Mouse (Mus musculus): Measurements from ENCODE around the gene Hjurp.

The Hjurp gene

DNA sequence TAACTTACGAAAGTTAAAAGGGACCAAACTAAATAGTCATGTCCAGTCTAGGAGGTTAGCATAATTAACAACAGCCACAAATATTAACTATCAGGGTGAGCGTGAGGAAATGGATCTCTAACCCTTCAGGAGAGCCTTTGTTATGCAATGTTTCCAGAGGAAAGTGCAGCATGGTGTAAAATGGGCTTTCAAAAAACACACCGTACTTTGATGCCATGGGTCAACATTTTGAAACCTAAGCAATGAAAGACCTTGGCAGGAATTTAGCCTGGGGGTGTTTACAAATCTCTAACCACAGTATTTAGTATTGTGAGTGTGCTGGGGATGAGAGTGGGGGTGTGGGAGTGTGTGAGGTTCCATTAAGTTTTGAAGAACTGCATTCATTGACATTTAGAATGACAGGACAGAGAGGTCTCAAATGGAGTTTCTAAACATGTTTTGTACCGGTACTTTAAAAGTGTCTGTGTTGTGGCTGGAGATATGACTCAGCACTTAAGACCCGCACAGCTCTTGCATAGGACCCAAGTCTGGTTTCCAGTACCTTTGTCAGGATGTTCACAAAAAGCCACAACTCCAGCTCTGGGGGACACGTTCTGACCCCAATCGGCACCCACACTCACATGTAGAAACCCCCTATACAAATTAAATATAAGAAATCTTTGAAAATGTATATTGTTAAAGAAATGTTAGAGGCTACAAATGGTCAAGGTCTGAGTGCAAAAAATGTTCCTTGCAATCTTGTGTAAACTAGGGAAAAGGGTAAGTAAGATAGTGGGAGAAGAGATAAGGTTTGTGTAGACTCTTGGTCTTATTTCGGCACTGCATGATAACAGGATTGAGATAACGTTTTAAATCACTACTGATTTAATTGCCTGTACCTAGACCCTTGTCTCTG, 1.9 kb upstream of the Hjurp start:
- no peak for DNase-seq (ENCODE audit: inconsistent ontology term)

GRCm38 (mm10) chr1:88277818-88278511, 532 bp upstream of the Hjurp start:
- no peak for DNase-seq (ENCODE audit: inconsistent ontology term)

DNA sequence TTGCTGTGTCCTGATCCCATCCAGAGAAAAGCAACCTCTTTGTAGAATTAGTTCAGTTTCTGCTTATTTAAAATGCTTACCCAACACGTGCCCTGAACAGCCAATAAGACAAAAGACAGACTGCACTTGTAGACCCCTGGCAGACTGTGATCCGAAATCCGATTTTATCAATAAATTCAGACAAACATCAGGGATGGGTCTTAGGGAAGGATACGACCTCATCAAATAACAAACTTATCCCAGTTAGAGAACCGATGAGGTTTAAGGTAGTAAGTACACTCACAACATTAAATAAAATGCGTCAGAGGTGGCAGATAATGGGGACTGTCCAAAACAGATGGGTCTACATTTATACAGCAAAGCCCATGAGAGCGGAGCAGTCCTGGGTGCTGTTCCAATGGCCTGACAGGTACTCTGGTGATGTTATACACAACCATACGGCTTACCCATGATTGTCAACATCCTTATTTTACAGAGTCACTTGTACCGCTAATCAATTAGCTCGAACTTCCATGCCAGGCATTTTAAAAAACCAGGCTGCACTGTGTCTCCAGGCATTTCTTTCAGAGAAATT, 822 bp downstream of the Hjurp start:
- no peak for DNase-seq (ENCODE audit: inconsistent ontology term)

DNA sequence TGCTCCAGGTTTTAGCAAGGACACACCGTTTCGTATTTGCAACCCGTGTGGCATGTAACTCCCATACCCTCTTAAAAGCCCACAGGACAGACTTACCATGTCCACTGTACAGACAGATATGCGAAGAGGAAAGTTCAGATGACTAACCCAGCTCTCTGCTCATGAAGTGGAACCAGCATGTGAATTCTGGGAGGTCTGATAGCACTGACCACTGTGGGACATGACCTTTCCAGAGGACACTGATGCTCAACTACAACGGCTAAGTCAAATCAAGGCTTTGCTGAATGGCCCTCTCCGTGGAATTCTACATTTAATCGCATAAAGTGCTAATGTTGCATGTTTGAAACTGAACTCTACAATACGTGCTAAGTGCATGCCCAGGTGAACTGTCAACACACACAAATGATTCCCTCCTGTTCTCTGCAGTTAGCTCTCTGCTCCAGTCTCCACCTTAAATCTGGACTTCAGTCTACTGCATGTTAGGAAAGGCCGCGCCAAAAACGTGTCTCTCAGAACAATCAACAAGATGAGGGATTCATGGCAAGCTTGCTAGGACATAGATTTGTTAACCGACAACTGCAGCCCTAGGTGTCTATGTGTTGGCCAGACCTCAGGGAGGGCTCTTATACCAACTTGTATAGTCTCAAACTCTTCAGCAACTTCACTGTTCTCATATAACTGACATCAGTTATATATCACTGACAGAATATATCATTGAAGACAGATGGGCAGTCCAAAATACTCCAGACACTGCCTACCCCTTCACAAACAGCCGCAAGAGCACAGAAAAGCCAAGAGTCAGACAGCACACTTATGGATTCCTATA, 1.5 kb downstream of the Hjurp start:
- DNase-seq (ENCODE audit: inconsistent ontology term), result no peak

DNA sequence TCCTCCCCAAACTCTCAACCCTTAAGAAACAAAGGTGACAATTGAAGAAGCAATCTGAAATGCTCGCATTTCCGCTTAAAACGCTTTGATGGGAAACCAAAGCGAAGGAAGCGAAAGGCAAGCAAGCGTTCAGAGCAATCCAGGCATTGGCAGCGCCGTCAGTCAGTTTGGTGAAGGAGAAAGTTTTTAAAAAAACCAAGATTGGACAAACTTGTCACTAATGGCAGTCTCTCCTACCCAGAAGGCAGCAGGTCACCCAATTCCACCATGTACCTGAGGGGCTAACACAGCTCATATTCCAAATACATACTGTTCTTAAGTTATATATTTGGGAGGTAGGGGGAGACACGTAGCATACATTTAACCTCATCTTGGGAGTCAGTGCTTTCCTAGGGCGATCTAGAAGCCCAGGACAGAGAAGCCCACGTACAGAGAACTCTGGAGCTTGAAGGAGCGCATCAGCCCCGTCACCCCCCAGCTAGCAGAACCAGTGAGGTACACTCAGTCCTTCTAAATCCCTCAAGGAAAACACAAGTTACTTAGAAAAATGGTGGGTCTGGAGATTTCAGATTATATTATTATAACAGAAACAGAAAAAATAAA, 2.3 kb downstream of the Hjurp start:
- DNase-seq (ENCODE audit: inconsistent ontology term), result no peak

- no peak for DNase-seq (ENCODE audit: inconsistent ontology term)
These were observed 2.9 kb downstream of the Hjurp start for GRCm38 (mm10) chr1:88274371-88275077.

- no peak for DNase-seq (ENCODE audit: inconsistent ontology term)
These were observed 3.6 kb downstream of the Hjurp start for GRCm38 (mm10) chr1:88273832-88274231.

- DNase-seq (ENCODE audit: inconsistent ontology term), result no peak
These were observed 4.1 kb downstream of the Hjurp start for GRCm38 (mm10) chr1:88273326-88273725.

DNA sequence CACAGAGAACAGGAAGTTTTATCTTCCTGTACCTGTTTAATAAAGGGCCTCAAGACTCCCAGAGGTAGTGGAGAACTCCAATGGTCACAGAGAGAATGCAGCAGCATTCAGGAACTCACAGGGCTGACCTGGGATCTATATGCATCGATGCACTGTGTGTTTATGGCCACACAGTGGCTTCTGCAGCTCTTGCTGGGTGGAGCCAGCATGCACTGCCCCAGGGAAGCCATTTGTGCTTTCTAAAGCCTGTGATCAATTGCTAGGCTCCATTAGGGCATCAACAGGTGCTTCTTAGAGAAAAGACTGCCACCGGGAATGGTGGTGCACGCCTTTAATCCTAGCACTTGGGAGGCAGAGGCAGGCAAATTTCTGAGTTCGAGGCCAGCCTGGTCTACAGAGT, 4.6 kb downstream of the Hjurp start:
- no peak for DNase-seq (ENCODE audit: inconsistent ontology term)

DNA sequence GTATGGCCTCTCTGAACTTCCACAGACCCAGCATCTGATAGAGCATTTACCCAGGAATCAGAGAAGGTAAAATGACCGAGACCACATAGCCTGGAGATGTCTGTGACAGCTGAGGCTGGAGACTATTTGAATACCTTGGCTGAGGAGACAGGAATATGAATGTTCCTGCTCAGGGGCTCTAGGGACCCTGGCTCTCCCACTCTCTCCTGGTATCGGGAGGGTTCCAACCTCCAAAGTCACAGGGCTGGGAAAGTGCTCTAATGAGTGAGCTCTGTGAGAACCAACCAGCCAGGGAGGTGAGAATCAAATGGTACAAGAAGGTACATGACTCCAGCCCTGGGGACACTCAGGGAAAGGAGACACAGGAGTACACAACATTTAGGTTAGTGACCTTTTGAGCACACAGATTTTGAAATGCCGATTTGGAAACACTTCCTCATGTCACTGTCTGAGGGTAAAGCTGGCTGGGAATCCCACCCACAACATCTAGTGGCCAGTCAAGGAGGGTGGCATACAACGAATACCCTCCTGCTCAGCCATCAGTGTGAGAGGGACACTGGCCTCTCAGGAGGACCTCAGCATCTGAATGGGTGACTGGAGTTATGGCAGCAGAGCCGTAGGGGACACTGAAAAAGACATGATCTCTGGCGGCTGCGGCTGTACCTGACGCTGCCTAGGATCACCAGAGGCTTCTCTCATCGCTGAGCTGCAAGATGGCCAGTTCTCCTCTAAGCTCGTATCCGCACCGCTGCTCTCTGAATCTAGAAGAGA, 7.7 kb downstream of the Hjurp start:
- no peak for DNase-seq (ENCODE audit: inconsistent ontology term)

GRCm38 (mm10) chr1:88268070-88268469, 9.4 kb downstream of the Hjurp start:
- no peak for DNase-seq (ENCODE audit: inconsistent ontology term)

- no peak for DNase-seq (ENCODE audit: inconsistent ontology term)
These were observed 9.9 kb downstream of the Hjurp start for GRCm38 (mm10) chr1:88267489-88267888.

GRCm38 (mm10) chr1:88266123-88266522, 11.3 kb downstream of the Hjurp start:
- DNase-seq (ENCODE audit: inconsistent ontology term), result no peak

DNA sequence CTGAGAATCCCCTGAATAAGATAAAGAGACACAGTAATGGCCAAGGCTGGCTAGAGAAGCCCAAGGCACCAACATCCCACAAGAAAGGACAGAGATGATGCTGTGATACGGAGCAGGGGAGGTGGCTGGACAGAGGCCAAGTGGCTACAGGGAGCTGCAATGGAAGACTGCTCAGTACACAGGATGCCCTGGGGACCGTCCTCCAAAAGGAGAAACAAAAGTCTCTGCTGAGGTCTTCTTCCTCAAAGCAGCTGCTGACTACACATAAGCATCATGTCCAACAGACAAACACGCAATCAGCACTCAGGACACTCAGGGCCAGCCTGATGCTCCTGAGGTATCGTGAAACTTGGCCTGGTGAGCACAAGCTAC, 12.6 kb downstream of the Hjurp start:
- no peak for DNase-seq (ENCODE audit: inconsistent ontology term)

- no peak for DNase-seq (ENCODE audit: inconsistent ontology term)
These were observed 13.1 kb downstream of the Hjurp start for GRCm38 (mm10) chr1:88264237-88264868.

GRCm38 (mm10) chr1:88263778-88264177, 13.7 kb downstream of the Hjurp start:
- no peak for DNase-seq (ENCODE audit: inconsistent ontology term)

GRCm38 (mm10) chr1:88262961-88263360, 14.5 kb downstream of the Hjurp start:
- DNase-seq (ENCODE audit: inconsistent ontology term), result no peak

- peak; percentile 95 for DNase-seq (ENCODE audit: inconsistent ontology term)
These were observed 15.2 kb downstream of the Hjurp start for GRCm38 (mm10) chr1:88262255-88262654.

GRCm38 (mm10) chr1:88261706-88262105, 15.7 kb downstream of the Hjurp start:
- DNase-seq (ENCODE audit: inconsistent ontology term), result no peak
